Mouse (Mus musculus) heart, postnatal 14 days (tissue): ENCODE results near the gene Gm26657. TPM values are rescaled to one million over a fixed set of nuclear protein-coding genes. Genes with fewer than 3 reads are reported as not detected.

Experiments
- DNase-seq, 2 experiments: peaks; one replicate each; pipeline ENCODE4 v3.0.0; 2021 to 2022
- intact Hi-C: fragments of 180-260 bp; cut with DNase I; formaldehyde crosslinking; loops from one replicate; pipeline ENCODE4 v1.15.1; 2025
- long read RNA-seq, 2 experiments: library from polyadenylated mRNA; stranded (forward); transcript quantifications; one replicate each; pipeline ENCODE4 v2.0.0; 2021
- total RNA-seq, 2 experiments: library from RNA; stranded (reverse); gene quantifications; 2 replicates each; pipeline ENCODE4 v1.2.3; 2021

The Gm26657 gene
- not detected for total RNA-seq
- long read RNA-seq, experiment 1, result 0 reads
- long read RNA-seq, experiment 2, result 0 reads

GRCm38 (mm10) chr4:56740020-56740485 is at the start of gene Gm26657:
Gm26657 (plus strand) TSS chr4:56740070.
- intact Hi-C loops, result no loop called here
- DNase-seq, result no peak

GRCm38 (mm10) chr4:56696401-56696800 is 43.5 kb upstream of the Gm26657 start:
- intact Hi-C loops, result no loop called here
- no peak for DNase-seq

GRCm38 (mm10) chr4:56698671-56699070 is 41.2 kb upstream of the Gm26657 start:
- DNase-seq, result no peak
- intact Hi-C loops, result no loop called here

- intact Hi-C loops, result no loop called here
- peak in 1 of 2 experiments; percentile 14 for DNase-seq
Measured at GRCm38 (mm10) chr4:56702234-56702633, 37.6 kb upstream of the Gm26657 start.

GRCm38 (mm10) chr4:56713155-56713554 is 26.7 kb upstream of the Gm26657 start:
- intact Hi-C loops, result no loop called here
- no peak for DNase-seq

- DNase-seq, result peak in 1 of 2 experiments; percentile 18
- intact Hi-C loops, result no loop called here
Measured at GRCm38 (mm10) chr4:56716801-56717200, 23.1 kb upstream of the Gm26657 start.

GRCm38 (mm10) chr4:56717932-56718331 is 21.9 kb upstream of the Gm26657 start:
- intact Hi-C loops, result no loop called here
- DNase-seq, result no peak

- DNase-seq, result no peak
- intact Hi-C loops, result no loop called here
Measured at GRCm38 (mm10) chr4:56718573-56719442, 21.1 kb upstream of the Gm26657 start.

GRCm38 (mm10) chr4:56719456-56719855 is 20.4 kb upstream of the Gm26657 start:
- intact Hi-C loops, result no loop called here
- DNase-seq, result peak in 1 of 2 experiments; percentile 12

- intact Hi-C loops, result no loop called here
Measured at GRCm38 (mm10) chr4:56720403-56720802, 19.5 kb upstream of the Gm26657 start.

GRCm38 (mm10) chr4:56721469-56721868 is 18.4 kb upstream of the Gm26657 start:
- DNase-seq, result peak in 1 of 2 experiments; percentile 40
- intact Hi-C loops, result no loop called here

More at GRCm38 (mm10) chr4:56720403-56720802, 19.5 kb upstream of the Gm26657 start:
- no peak for DNase-seq

GRCm38 (mm10) chr4:56722346-56722745 is 17.5 kb upstream of the Gm26657 start:
- intact Hi-C loops, result no loop called here
- DNase-seq, result no peak

- intact Hi-C loops, result no loop called here
- no peak for DNase-seq
Measured at GRCm38 (mm10) chr4:56723237-56723636, 16.6 kb upstream of the Gm26657 start.

GRCm38 (mm10) chr4:56725839-56726238 is 14.0 kb upstream of the Gm26657 start:
- peak in 1 of 2 experiments; percentile 36 for DNase-seq
- intact Hi-C loops, result no loop called here

GRCm38 (mm10) chr4:56740611-56741010 is 741 bp downstream of the Gm26657 start:
- intact Hi-C loops, result no loop called here
- DNase-seq, result no peak

GRCm38 (mm10) chr4:56741041-56741493 is 1.2 kb downstream of the Gm26657 start, which contains the start of gene Actl7b:
Actl7b (minus strand) TSS chr4:56741443.
- no peak for DNase-seq
- intact Hi-C loops, result no loop called here

- intact Hi-C loops, result no loop called here
- no peak for DNase-seq
Measured at GRCm38 (mm10) chr4:56742698-56743097, 2.8 kb downstream of the Gm26657 start.

GRCm38 (mm10) chr4:56743363-56744195 is 3.7 kb downstream of the Gm26657 start, which contains the start of gene Actl7a:
Actl7a (plus strand) TSS chr4:56743413.
- DNase-seq, result no peak
- intact Hi-C loops, result no loop called here

GRCm38 (mm10) chr4:56746345-56746744 is 6.5 kb downstream of the Gm26657 start:
- DNase-seq, result no peak
- intact Hi-C loops, result no loop called here

GRCm38 (mm10) chr4:56747456-56747855 is 7.6 kb downstream of the Gm26657 start:
- intact Hi-C loops, result no loop called here
- DNase-seq, result no peak

GRCm38 (mm10) chr4:56756021-56756420 is 16.2 kb downstream of the Gm26657 start:
- intact Hi-C loops, result no loop called here
- no peak for DNase-seq
